Mouse (Mus musculus) Muller cell, postnatal 12 days (primary cell): ENCODE results near the gene Tlk2.
"Not testable (repeated sequence)": the region's sequence is repeated elsewhere in the genome, so short reads cannot be mapped to it uniquely, and the experiment has no call there.

ENCODE experiments used
- DNase-seq: peaks from one replicate; pipeline ENCODE4 v3.0.0-alpha.2; 2015; ENCODE audit errors: inconsistent ontology term

The Tlk2 gene

GRCm38 (mm10) chr11:105178516-105178915 is at the start of gene Tlk2:
Gene Tlk2, plus strand, starts transcription at chr11:105178807.
- DNase-seq = no peak

DNA sequence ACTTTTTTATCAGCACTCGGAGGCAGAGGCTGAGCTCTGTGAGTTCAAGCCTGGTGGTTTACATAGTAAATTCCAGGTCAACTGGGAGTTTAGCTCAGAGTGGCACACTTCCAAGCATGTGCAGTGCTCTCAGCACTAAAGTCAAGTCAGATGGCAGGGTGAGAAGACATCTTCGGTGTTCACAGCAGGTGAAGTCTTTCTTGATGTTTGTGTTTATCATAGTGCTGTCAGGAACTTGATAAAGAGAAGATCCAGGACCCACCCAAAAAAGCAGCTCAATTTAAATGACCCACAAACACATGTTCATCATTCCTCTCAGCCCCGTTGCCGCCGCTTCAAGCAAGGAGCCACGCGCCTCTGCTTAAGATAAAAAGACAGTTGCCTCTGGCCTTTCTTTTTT is 42.9 kb upstream of the Tlk2 start:
- no peak for DNase-seq

DNA sequence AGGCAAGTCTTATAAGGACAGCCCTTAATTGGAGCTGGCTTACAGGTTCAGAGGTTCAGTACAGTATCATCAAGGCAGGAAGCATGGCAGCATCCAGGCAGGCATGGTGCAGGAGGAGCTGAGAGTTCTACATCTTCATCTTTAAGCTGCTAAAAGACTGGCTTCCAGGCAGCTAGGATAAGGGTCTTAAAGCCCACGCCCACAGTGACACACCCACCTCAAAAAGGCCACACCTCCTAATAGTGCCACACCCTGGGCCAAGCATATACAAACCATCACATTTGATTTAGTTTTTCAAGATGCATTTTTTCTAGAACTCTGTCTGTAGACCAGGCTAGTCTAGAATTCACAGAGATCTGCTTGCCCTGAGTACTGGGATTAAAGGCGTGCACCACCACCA is 41.4 kb upstream of the Tlk2 start:
- DNase-seq = not testable (repeated sequence)

GRCm38 (mm10) chr11:105140512-105140911 is 38.1 kb upstream of the Tlk2 start:
- not testable (repeated sequence) for DNase-seq

GRCm38 (mm10) chr11:105141115-105141514 is 37.5 kb upstream of the Tlk2 start:
- DNase-seq = no peak

DNA sequence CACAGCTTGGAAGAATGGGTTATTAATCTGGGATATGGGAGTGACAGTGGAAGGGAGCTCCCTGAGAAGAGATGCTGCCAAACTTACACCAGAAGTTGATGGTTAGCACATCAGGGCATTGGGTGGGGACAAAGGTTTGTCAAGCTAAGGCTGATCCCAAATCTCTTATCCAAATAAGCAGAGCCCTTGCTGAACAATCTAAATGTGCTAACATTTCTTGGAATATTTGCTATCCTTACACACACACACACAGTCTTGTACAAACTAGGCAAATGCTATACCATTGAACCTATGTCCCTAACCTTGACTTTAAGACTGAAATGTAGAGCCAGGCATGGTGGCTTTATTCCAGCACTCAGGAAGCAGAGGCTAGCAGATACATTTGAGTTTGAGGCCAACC is 35.0 kb upstream of the Tlk2 start:
- DNase-seq = no peak

GRCm38 (mm10) chr11:105144084-105144483 is 34.5 kb upstream of the Tlk2 start:
- DNase-seq = no peak

DNA sequence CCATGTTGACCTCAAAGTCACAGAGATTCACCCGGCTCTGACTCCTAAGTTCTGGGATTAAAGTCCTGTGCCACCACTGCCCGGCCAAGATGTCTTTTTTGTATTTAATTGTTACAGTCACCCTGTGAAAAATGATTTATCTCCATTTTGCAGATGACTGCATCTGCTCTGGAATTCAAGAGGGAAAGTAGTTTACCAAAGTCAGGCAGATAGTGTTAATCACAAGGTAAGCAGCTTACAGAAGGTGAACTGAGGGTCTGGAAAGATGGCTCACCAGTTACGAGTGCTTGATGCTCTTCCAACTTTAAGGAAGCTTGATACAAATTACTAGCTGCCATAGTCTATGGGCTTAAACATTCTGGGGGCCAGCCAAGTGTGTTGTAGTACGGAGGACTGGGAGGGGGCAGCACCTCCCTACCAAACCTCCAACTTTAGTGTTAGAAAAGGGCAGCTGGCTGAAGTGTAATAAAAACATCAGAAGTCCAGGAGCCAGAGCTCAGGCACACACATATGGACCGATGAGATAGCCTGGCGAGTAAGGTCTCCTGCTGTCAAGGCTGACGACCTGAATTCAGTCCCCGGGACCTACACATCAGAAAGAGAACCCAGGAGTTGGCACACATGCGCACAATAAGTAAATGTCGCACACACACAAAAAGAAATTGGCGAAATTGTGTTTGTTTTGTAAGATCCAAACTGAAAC is 33.9 kb upstream of the Tlk2 start:
- no peak for DNase-seq

- no peak for DNase-seq
These were observed 33.4 kb upstream of the Tlk2 start for GRCm38 (mm10) chr11:105145211-105145610.

GRCm38 (mm10) chr11:105146593-105146992 is 32.0 kb upstream of the Tlk2 start, which contains the start of gene Gm10842:
Gene Gm10842, plus strand, starts transcription at chr11:105146893.
- no peak for DNase-seq

DNA sequence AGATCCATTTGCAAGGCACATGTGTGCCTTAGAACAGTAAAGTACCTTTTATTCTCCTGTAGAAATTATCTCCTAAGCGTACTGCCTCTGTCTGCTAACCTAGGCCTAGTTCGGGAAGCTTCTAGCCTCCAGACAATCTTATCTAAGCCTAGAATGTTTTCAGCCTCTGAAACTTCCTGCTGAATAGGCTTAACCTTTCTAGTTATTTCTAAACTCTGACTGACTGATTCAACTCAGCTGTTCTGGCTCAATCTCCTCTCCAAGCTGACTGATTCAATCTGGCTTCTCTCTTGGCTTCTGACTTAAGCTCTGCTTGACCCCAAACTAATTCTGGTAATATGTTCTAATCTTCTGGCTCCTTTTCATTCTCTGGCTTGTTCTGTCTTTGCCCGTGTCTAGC is 29.3 kb upstream of the Tlk2 start:
- DNase-seq = no peak

DNA sequence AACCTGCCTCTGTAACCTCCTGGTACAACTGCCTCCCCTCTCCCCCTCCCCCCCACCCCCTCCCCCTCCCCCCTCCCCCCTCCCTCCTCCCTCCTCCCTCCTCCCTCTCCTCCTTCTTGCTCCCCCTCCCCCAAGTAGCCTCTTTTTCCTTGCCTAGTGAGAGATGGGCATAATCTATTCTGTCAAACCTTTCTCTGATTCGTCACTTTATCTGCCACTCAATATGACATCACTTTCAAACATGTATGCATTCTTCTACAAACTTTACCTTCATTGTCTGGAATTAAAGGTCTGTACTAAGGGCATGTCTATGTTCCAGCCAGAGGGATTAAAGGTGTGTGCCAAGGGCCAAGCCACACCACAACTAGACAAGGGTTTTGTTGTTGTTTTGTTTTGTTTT is 28.8 kb upstream of the Tlk2 start:
- DNase-seq = no peak

GRCm38 (mm10) chr11:105150691-105151090 is 27.9 kb upstream of the Tlk2 start:
- DNase-seq = no peak

DNA sequence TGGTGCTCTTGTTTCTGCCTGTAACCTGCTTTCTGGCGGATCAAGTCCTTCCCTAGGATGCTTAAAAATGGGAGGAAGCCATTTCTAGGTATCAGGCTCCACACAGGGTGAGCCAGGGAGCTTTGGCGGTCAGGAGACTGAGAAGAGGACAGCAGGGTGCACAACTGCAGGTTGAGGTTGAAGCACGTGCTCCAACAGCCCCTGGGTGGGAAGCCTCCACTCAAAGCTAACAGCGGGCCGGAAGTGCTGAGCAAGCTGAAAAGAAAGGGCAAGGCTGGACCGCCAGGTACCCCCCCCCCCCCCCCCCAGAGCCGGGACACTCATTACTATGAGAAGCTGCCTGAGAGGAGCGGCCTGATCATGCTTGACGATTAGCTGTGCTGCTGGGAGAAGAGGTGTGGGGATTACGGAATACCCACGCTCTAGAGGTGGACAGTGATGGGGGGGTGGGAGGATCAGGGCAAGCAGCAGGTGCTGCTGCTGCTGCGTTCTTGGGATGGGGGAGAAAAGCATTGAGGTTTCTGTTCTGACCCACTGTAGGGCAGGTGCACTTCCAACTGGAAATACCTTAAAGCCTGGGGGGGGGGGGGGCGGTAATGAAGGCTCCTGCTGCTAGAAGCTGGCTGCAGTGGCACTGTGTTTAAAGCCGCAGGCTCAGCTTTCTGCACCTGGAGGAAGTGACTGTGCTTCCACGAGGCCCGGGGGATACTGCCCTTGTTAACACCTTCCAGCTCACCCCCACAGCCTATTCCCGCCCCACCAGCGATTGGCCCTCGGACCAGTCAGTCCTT is 27.2 kb upstream of the Tlk2 start:
- DNase-seq = no peak

GRCm38 (mm10) chr11:105152017-105152300 is 26.6 kb upstream of the Tlk2 start:
- DNase-seq = no peak

DNA sequence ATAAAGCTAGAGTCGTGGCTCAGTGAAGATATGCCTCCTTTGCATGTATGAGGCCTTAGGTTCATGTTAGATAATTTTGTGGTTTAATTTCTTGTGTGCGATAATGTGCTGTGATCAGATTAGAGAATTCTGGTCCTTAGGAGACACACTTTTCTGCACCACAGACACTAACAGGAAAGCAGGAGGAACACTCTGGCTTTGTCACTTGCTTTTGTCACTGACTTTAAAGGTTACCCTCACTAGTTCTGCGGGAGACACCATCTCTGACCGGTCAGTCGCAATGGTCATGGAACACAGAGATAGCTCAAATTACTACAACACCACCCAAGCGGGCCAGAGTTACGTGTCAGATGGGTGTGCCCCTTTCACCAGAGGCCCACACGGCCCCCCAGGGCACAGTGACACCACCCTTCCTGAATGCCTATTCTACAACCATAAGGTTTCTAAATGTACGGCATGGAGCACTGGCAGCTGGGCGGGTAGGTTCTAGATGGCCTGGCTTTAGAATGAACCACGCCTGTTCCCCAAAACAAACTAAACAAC is 26.2 kb upstream of the Tlk2 start:
- DNase-seq = no peak

- DNase-seq = peak; percentile 84
These were observed 25.4 kb upstream of the Tlk2 start for GRCm38 (mm10) chr11:105153068-105153833.

DNA sequence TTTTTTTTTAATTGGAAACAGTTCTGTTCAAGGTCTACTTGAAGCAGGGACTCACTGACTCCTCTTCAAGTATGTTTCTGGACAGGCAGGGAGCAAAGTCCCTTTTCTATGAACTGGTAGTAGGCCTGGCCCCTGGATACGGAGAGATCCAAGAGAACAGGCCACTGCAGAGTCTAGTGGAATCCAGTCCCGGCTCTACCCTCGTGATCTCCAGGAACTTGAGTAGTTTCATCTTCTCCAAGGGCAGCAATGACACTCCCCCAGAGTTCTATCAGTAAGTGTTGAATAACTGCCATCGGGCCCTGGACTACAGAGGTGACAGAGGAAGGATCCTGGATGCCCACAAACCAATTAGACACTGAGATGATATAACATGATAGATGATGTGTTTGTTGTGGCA is 22.7 kb upstream of the Tlk2 start:
- no peak for DNase-seq

DNA sequence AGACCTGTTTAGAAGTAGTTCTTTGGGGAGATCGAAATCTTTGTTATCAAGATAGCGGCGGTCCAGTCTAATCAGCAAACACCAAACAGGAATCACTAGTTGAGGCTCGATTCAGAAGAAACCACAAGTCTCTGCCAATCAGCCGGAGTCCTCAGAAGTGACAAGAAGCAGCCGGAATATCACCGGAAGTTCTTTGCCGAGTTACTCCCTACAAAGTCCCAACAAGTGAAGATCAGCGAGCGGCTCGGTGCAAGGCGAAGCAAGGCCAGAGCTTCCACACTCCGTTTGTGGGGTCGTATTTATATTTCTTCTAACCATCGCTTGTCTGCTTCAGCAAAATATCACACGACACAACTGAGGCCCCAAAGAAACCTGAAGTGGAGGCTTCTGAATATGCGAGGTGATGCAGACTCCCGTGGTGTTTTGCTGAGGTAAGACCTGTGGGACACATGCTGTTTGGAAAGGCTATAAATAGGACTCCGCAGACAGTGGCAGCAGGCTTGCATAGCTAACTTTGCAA is 21.8 kb upstream of the Tlk2 start:
- DNase-seq = no peak

DNA sequence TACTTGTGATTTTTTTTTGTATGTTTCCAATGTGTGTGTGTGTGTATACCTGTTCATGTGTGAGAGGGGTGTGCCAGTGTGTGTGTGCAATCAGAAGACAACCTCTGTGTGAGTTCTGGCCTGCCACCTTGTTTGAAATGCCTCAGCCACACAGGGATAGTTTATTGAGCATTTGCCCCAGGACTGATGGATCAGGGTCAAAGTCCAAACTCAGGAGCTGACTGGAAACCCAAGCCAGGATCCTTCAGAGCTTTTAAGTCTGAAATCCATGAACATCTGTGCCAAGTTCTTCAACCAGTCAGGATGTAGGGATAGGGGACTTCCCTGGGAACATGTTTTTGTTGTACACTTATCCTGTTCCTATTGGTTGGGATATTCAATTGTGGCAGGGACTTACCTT is 20.6 kb upstream of the Tlk2 start:
- no peak for DNase-seq

- peak; percentile 77 for DNase-seq
These were observed 18.8 kb upstream of the Tlk2 start for GRCm38 (mm10) chr11:105159673-105160360.

DNA sequence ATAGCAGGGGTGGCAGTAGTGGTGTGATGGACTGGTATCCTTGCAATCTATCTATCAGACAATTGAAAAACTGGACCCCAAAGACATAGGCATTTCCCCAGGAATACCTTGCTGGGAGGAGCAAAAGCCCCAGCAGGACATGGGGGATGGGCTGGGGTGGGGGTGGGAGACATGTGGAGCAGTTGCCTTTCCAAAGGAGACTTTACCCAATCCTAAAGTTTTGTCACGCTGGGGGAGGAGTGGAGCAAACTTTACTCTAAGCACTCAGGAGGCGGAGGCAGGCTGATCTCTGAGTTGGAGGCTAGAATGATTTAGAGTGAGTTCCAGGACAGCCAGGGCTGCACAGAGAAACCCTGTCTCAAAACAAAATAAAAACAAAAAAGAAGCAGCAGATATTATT is 17.2 kb upstream of the Tlk2 start:
- DNase-seq = no peak
